Mouse (Mus musculus): ENCODE measurements around the gene Serhl.

- TF ChIP-seq CTCF (conservative IDR thresholded peaks at IDR 0.05; ENCODE audit: low read length): no peak
- TF ChIP-seq NANOG (IDR thresholded peaks at IDR 0.05; ENCODE audit: borderline replicate concordance, low read length): no peak
- no peak for TF ChIP-seq POU5F1 (IDR thresholded peaks at IDR 0.05; ENCODE audit: borderline replicate concordance, low read length)
Measured at GRCm38 (mm10) chr15:83099533-83100331, 10.4 kb downstream of the Serhl start.

All from E14TG2a.4 (cell line).